Mouse (Mus musculus): ENCODE measurements at regions not wholly inside any gene's neighbourhood (a gene's known extent, or its start where the extent isn't known, plus 50 kb on each side); places are given as distances from the start of the nearest gene placed in this dataset.
A peak's percentile ranks its signal among the peaks of the same experiment; 100 is the strongest.

DNA sequence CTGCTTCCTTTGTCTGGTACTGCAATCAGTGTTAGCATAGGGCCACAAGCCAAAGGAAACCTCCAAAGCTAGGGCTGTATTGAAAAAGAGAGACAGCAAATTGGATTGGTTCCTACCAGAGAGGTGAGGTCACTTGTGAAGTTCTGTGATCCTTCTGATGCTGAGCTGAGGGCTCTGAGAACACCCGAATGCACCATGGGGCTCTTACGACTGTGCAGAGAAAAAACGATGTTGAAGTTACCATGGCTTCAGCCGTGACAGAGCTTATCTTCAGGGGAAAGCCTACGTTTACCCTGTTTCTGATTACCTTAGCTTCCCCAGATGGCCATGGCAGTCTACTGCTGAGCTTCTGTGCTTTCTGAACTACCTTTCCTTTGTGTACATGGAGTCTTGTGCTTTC is 53.9 kb upstream of the Fmo9 start:
- TF ChIP-seq POLR2A (IDR thresholded peaks at IDR 0.05; ENCODE audit: borderline replicate concordance, extremely low read depth, insufficient read depth, insufficient read length, poor library complexity, severe bottlenecking) (no peak), CTCF (IDR thresholded peaks at IDR 0.05; ENCODE audit: borderline replicate concordance, extremely low read depth, insufficient read depth, insufficient read length) (no peak)
- peak; percentile 33 for DNase-seq (ENCODE audit: low read depth)

DNA sequence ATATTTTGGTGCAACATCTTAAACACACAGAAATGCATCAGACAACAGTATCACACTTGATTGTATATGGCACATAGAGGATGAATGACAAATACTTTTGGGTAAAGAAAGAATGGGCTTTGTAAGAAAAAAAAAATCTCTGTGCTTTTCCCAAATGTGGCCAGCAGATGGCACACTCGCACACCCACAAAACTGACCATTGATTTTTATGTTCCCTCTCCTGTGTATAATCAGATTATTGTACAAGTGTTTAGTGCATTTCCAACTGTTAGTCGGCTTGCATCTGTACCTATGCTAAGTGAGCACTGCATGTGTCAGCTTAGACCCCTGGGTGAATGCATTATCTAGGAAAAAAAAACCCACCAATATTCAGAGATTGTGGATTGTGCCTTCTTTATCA is 56.4 kb upstream of the Fmo9 start:
- TF ChIP-seq CTCF (IDR thresholded peaks at IDR 0.05; ENCODE audit: borderline replicate concordance, extremely low read depth, insufficient read depth, insufficient read length) (peak; percentile 83), POLR2A (IDR thresholded peaks at IDR 0.05; ENCODE audit: borderline replicate concordance, extremely low read depth, insufficient read depth, insufficient read length, poor library complexity, severe bottlenecking) (no peak)
- peak; percentile 75 for DNase-seq (ENCODE audit: low read depth)

DNA sequence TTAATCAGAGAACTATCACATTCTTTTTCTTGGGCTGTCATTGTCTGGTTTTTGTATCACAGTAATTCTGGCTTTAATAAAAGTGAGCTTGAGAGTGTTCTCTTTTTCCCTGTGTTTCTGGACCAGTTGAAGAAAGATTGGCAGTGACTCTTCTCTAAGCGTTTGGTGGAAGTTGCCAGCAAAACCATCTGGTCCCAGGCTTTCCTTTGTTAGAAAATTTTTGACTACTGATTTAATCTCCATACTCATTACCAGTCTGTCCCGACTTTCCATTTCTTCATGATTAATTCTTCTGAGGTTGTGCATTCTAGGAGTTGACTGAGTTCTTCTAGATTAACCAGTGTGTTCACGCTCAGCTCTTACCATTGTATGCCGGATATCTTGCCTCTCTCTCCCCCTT is 68.6 kb upstream of the Fmo9 start:
- TF ChIP-seq POLR2A (IDR thresholded peaks at IDR 0.05; ENCODE audit: borderline replicate concordance, extremely low read depth, insufficient read depth, insufficient read length, poor library complexity, severe bottlenecking) (no peak), CTCF (IDR thresholded peaks at IDR 0.05; ENCODE audit: borderline replicate concordance, extremely low read depth, insufficient read depth, insufficient read length) (no peak)
- DNase-seq (ENCODE audit: low read depth), result peak; percentile 84

DNA sequence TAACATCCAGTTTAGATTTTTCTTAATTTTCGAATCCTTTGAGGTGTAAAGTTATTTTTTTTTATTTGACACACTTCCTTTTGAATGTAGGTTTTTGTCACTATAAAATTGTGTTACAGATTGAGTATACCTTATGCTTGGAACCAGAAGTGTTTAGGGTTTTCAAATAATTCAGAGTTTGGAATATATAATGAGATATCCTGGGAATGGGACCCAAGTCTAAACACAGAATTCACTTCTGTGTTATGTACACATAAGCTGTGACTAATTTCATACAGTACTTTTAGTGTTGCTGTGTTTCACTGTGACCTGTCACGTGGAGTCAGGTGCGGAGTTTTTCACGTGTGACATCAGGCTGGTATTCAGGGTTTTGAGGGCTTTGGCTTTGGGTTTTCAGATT is 69.1 kb upstream of the Fmo9 start:
- peak; percentile 23 for DNase-seq (ENCODE audit: low read depth)
- TF ChIP-seq POLR2A (IDR thresholded peaks at IDR 0.05; ENCODE audit: borderline replicate concordance, extremely low read depth, insufficient read depth, insufficient read length, poor library complexity, severe bottlenecking) (no peak), CTCF (IDR thresholded peaks at IDR 0.05; ENCODE audit: borderline replicate concordance, extremely low read depth, insufficient read depth, insufficient read length) (no peak)

DNA sequence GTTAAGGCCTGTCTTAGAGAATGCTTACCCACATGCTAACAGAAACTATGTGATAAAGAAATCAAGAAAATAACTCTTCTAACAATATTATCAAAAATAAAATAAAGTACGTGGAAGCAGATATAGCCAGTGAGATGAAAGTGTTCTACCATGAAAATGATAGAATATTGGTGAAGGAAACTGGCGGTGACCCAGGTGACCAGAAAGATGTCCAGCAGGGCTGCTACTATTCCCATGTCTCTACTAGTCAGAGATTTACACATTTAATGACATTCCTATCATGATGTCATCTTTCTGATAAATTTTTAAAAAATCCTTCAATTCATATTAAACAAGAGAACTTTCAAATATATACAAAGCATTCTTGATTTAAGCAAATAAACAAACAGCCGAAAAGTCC is 69.8 kb upstream of the Fmo9 start:
- no peak for DNase-seq (ENCODE audit: low read depth)
- no peak for TF ChIP-seq POLR2A (IDR thresholded peaks at IDR 0.05; ENCODE audit: borderline replicate concordance, extremely low read depth, insufficient read depth, insufficient read length, poor library complexity, severe bottlenecking)
- no peak for TF ChIP-seq CTCF (IDR thresholded peaks at IDR 0.05; ENCODE audit: borderline replicate concordance, extremely low read depth, insufficient read depth, insufficient read length)

DNA sequence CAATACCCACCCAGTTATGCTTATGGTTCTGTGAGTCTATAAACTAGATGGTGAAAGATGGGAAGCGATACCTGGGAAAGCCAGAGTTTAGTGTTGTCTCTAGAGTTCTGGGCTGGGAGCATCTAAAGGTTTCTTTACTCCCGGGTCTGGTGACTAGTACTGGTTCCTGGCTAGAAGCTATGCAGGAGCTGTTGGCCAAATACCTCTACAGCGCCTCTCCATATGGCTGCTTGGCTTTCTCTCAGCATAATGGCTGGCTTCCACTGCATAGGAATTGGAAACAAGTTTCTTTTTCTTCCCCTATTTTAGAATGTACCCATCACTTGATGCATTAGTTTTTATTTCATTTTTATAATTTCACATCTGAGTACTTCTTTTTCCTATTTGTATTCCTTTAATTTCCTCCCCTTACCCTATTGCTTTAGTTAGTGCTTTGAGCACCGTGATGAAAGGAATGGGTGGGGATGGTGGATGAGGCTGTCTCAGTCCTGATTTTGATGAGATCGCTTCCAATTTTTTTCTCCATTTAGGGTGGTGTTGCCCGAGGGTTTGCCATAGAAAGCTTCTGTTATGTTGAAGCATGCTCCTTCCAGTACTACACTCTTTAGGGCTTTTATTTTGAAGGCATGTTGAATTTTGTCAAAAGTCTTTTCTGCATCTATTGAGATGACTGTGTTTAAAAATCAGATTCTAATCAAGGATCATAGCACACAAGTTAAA is 71.5 kb upstream of the Fmo9 start:
- TF ChIP-seq POLR2A (IDR thresholded peaks at IDR 0.05; ENCODE audit: borderline replicate concordance, extremely low read depth, insufficient read depth, insufficient read length, poor library complexity, severe bottlenecking) (no peak), CTCF (IDR thresholded peaks at IDR 0.05; ENCODE audit: borderline replicate concordance, extremely low read depth, insufficient read depth, insufficient read length) (no peak)
- DNase-seq (ENCODE audit: low read depth), result peak; percentile 59

DNA sequence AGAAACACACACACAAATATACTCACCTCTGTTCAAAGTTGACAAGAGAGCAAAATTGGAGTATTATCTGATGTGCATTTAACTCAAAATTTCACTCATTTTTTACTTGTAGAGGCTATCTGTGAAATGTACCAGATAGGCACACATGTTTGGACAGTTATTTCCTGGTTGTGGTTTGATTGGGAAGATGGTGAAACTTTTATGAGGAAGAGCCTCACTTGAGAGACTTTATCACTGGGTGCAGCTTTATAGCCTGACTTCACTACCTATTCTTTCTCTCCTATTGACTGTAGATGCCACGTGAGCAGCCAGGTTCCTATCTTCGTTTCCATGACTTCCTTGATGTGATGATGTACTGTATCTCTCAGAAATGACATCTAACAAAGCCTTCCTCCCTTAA is 77.3 kb upstream of the Fmo9 start:
- DNase-seq (ENCODE audit: low read depth), result no peak
- TF ChIP-seq CTCF (IDR thresholded peaks at IDR 0.05; ENCODE audit: borderline replicate concordance, extremely low read depth, insufficient read depth, insufficient read length) (no peak), POLR2A (IDR thresholded peaks at IDR 0.05; ENCODE audit: borderline replicate concordance, extremely low read depth, insufficient read depth, insufficient read length, poor library complexity, severe bottlenecking) (no peak)

DNA sequence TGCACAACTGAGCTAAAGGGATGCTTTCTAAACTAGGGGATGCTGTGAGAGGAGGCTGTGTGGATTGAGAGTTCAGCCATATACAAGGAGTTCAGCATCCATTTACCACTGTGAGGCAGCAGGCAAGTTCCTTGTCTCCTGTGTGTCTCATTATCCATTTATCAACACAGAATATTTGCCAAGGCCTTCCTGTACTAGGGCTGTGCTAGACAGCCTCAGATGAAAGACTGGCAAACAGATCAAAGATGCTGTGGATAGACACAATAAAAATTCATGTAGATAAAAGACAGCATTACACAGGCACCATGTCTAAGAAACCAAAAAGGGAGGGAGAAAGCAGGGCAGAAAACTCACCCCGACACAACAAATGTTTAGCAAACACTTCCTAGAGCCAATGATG is 91.5 kb upstream of the Fmo9 start:
- TF ChIP-seq CTCF (IDR thresholded peaks at IDR 0.05; ENCODE audit: borderline replicate concordance, extremely low read depth, insufficient read depth, insufficient read length), result no peak
- TF ChIP-seq POLR2A (IDR thresholded peaks at IDR 0.05; ENCODE audit: borderline replicate concordance, extremely low read depth, insufficient read depth, insufficient read length, poor library complexity, severe bottlenecking), result no peak
- peak; percentile 31 for DNase-seq (ENCODE audit: low read depth)

DNA sequence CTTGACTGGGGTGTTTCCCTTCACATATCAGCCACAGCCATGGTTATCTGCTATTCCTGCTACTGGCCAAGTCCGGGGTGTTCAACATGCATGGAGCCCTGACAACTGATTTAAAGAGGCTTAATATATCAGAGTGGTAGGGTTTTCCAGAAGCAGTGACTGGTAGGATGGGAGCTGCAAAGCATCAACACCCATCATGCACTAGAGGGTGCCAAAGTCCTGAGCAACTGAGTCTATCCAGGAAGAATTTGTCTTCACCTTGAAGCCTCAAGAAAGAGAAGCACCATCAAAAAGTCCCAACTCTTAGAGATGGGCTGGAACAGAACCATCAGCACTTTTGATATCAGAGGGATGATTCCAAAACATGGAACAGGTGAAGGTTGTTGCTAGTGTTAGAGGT is 100.5 kb upstream of the Fmo9 start:
- TF ChIP-seq CTCF (IDR thresholded peaks at IDR 0.05; ENCODE audit: borderline replicate concordance, extremely low read depth, insufficient read depth, insufficient read length) (peak; percentile 72; the same call in 1 of the 2 replicates), POLR2A (IDR thresholded peaks at IDR 0.05; ENCODE audit: borderline replicate concordance, extremely low read depth, insufficient read depth, insufficient read length, poor library complexity, severe bottlenecking) (no peak)
- peak; percentile 86 for DNase-seq (ENCODE audit: low read depth)

DNA sequence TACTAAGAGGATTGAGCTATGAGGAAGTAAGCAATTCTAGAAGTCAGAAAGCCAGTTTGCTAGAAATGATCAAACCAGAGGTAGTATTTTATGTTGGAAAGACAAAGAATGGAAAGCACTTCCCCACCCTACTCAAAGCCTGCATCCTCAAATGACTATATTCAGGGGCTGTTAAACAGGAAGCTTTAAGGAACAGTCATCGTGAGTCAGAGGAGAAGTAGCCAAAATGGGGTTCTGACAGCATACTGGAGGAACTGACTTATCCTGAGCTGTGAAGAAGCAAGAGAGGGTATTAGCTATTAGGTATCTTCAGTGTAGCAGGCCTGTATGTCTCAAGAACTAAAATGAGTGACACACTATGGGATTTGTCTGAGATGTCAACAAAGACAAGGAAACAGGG is 106.3 kb upstream of the Fmo9 start:
- TF ChIP-seq POLR2A (IDR thresholded peaks at IDR 0.05; ENCODE audit: borderline replicate concordance, extremely low read depth, insufficient read depth, insufficient read length, poor library complexity, severe bottlenecking) (no peak), CTCF (IDR thresholded peaks at IDR 0.05; ENCODE audit: borderline replicate concordance, extremely low read depth, insufficient read depth, insufficient read length) (no peak)
- DNase-seq (ENCODE audit: low read depth), result no peak

DNA sequence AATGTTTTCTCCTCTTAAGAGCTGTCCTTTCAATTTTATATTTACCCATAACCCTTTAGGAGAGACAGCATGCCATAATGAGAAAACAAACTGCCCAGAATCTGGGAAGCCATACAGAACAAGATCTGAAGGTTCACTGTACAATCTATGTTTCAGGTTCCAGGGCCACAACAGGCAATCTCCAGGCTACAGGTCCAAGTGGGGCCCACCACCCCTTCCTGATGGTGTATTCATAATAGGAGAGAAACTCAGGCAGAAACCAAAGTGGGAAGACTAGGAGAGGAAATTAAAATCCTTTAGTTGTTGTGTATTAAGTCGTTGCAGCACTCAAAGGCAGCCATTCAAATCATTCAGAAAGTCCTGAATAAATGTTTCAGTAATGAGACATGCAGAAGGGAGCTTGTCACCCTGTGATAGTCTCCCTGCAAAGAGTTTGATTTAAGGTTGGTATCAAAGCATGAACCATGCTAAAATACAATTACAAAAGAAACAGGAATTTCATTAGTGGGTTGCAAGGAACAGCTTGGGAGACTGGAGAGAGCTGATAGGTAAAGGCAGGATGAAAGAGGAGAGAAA is 107.3 kb upstream of the Fmo9 start:
- TF ChIP-seq POLR2A (IDR thresholded peaks at IDR 0.05; ENCODE audit: borderline replicate concordance, extremely low read depth, insufficient read depth, insufficient read length, poor library complexity, severe bottlenecking) (no peak), CTCF (IDR thresholded peaks at IDR 0.05; ENCODE audit: borderline replicate concordance, extremely low read depth, insufficient read depth, insufficient read length) (no peak)
- peak; percentile 69 for DNase-seq (ENCODE audit: low read depth)
